Mouse (Mus musculus) naive thymus-derived CD4-positive, alpha-beta T cell, adult 2 months (primary cell): ENCODE measurements at regions not wholly inside any gene's neighbourhood (a gene's known extent, or its start where the extent isn't known, plus 50 kb on each side); places are given as distances from the start of the nearest gene placed in this dataset.

ENCODE experiments used
- DNase-seq: peaks from one replicate; pipeline ENCODE4 v3.0.0-alpha.2; 2011; ENCODE audit warnings: low read depth

GRCm38 (mm10) chr1:177335961-177336360 is 78.0 kb upstream of the Akt3 start:
- no peak for DNase-seq

- DNase-seq, result no peak
Observed at GRCm38 (mm10) chr1:177323366-177323765, 65.4 kb upstream of the Akt3 start.

- no peak for DNase-seq
Observed at GRCm38 (mm10) chr1:177322745-177323299, 64.8 kb upstream of the Akt3 start.

- no peak for DNase-seq
Observed at GRCm38 (mm10) chr1:177322307-177322685, 64.3 kb upstream of the Akt3 start.

- DNase-seq, result no peak
Observed at GRCm38 (mm10) chr1:177321655-177322306, 63.8 kb upstream of the Akt3 start.

GRCm38 (mm10) chr1:177308213-177308872 is 50.3 kb upstream of the Akt3 start:
- no peak for DNase-seq
